Mouse (Mus musculus) testis, adult 2 months (tissue): ENCODE data around the gene Tmem39a. TPM values are rescaled to one million over a fixed set of nuclear protein-coding genes. Genes with fewer than 3 reads are reported as not detected.

Experiments used
- H3K27ac ChIP-seq: fragments of 200-500 bp; 2 replicates; pipeline ENCODE4 v1.5.1; 2012; ENCODE audit warnings: low read depth, low read length; ENCODE audit not compliant: control insufficient read depth, insufficient read depth
- H3K27me3 ChIP-seq: fragments of 200-500 bp; 2 replicates; pipeline ENCODE4 v1.6.1; 2012; ENCODE audit warnings: mild to moderate bottlenecking, low read length, moderate library complexity; ENCODE audit not compliant: control insufficient read depth, insufficient read depth
- H3K36me3 ChIP-seq: fragments of 200-500 bp; 2 replicates; pipeline ENCODE4 v1.6.1; 2012; ENCODE audit warnings: mild to moderate bottlenecking, low read length; ENCODE audit not compliant: control insufficient read depth, insufficient read depth
- H3K4me1 ChIP-seq: fragments of 200-500 bp; 2 replicates; pipeline ENCODE4 v1.6.1; 2012; ENCODE audit warnings: low read length; ENCODE audit not compliant: control insufficient read depth, insufficient read depth
- H3K4me3 ChIP-seq: fragments of 200-500 bp; 2 replicates; pipeline ENCODE4 v1.5.1; 2012; ENCODE audit warnings: low read depth, mild to moderate bottlenecking, low read length, moderate library complexity, mixed read lengths; ENCODE audit not compliant: control insufficient read depth
- CTCF ChIP-seq: fragments of 200-500 bp; IDR thresholded peaks from 2 replicates; pipeline ENCODE4 v1.5.1; 2012; ENCODE audit warnings: low read depth, mild to moderate bottlenecking, inconsistent platforms, low read length, moderate library complexity; ENCODE audit not compliant: control insufficient read depth, insufficient read depth, insufficient replicate concordance
- POLR2A ChIP-seq: fragments of 200-500 bp; IDR thresholded peaks from 2 replicates; pipeline ENCODE4 v1.6.1; 2012; ENCODE audit warnings: low read depth, mild to moderate bottlenecking, inconsistent platforms, low read length, moderate library complexity; ENCODE audit not compliant: control insufficient read depth
- polyA plus RNA-seq: library from polyadenylated mRNA; depleted of rRNA; stranded (reverse); fragments of >200 nt; gene quantifications from 2 replicates; pipeline ENCODE4 v1.2.3, GENCODE M21; 2012; rRNA removed

Tmem39a gene
- polyA plus RNA-seq, 1 experiment = 43.7 TPM

DNA sequence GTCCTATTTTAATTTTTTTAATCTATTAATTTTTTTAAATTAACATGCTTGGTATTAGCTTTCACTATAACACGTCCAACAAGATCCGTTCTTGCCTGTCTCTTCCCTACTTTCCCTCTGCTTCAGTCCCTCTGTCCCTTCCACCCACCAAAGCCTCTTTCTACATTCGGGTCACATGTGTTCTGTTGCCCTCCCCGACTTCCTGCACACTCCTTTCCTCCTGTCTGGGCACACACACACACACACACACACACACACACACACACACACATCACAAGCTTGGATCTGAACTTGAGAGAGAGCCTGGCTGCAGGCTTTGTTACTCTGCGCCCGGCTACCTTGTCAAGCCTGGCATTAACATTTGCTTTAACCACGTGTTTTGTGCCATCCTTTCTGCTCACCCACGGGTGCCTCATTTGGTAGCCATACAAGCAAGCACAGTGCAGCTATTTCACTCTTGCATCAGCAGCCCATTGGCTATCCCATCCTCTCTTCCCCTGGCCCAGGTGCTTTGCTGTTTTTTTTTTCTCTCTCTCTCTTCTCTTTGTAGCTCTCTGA is 77.4 kb downstream of the Tmem39a start:
- no peak overlapping the region for H3K27ac ChIP-seq
- H3K36me3 ChIP-seq = no peaks in the 10 kb centered on the region
- peaks cover 6% of the 10 kb centered on the region for H3K4me1 ChIP-seq
- TF ChIP-seq POLR2A (no peak), CTCF (no peak)
- H3K27me3 ChIP-seq = no peaks in the 10 kb centered on the region
- H3K4me3 ChIP-seq = no peak overlapping the region

DNA sequence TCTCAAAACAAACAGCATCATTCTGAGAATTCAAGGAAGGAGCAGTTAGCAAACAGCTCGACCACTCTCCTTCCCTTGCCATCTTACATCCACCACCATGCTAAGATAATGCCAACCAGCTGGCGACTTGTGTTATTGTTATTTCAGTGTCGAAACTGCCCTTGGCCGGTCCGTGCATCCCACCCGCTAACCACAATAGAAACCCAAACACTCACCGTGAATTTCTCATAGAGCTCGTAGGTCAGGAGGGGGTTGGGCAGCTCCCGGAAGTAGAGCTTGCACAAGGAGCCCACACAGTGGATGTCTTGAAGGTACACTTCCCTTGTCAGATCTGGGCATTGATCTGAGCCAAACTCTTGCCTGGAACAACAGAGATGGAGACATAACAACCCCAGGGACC is 78.2 kb downstream of the Tmem39a start:
- Histone ChIP-seq H3K4me3 (peak overlapping the region; percentile 11), H3K4me1 (peaks cover 6% of the 10 kb centered on the region), H3K27me3 (no peaks in the 10 kb centered on the region), H3K36me3 (no peaks in the 10 kb centered on the region), H3K27ac (no peak overlapping the region)
- TF ChIP-seq POLR2A (no peak), CTCF (no peak)

DNA sequence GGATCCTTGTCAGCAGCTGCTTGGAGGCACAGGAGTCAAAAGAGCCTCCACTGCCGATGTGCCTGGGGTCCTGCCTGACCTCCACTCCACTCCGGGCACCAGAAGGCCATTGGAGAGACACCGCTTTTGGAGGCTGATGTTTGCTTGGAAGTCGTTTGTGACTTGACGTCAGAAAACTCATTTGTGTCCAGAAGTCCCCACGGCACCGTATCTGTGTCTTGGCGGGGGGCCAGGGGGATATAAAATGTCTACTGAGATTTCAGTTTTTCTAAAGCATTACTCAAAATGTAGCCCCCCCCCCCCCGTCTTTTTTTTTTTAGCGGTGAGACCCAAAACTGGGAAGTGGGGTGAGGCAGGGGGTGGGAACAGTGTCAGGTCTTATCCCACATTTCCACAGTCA is 78.6 kb downstream of the Tmem39a start:
- Histone ChIP-seq H3K36me3 (no peaks in the 10 kb centered on the region), H3K27ac (no peak overlapping the region), H3K4me1 (peaks cover 6% of the 10 kb centered on the region), H3K4me3 (peak overlapping the region; percentile 11), H3K27me3 (no peaks in the 10 kb centered on the region)
- TF ChIP-seq POLR2A (no peak), CTCF (no peak)

Other genes with a start within 250 kb of the Tmem39a start
- gene Maats1, start 216.6 kb upstream of the Tmem39a start, polyA plus RNA-seq = 22.4 and 23.4 TPM in 2 replicates
- 53.2 and 68.3 TPM in 2 replicates for gene Cox17, start 211.7 kb upstream of the Tmem39a start, polyA plus RNA-seq
- not detected in 2 replicates for gene Gm21987, start 211.7 kb upstream of the Tmem39a start, polyA plus RNA-seq
- gene Popdc2, start 196.5 kb upstream of the Tmem39a start, polyA plus RNA-seq = 1.4 and 2.0 TPM in 2 replicates
- 3.7 and 4.7 TPM in 2 replicates for gene Pla1a, start 125.6 kb upstream of the Tmem39a start, polyA plus RNA-seq
- 19.2 and 21.7 TPM in 2 replicates for gene Adprh, start 106.0 kb upstream of the Tmem39a start, polyA plus RNA-seq
- gene Cd80, start 103.1 kb upstream of the Tmem39a start, polyA plus RNA-seq = 0.08 and 0.10 TPM in 2 replicates
- 5.3 and 6.4 TPM in 2 replicates for gene Timmdc1, start 36.0 kb upstream of the Tmem39a start, polyA plus RNA-seq
- gene Poglut1, start 8.4 kb upstream of the Tmem39a start, polyA plus RNA-seq = 3.9 and 4.3 TPM in 2 replicates
- gene Arhgap31, start 154.6 kb downstream of the Tmem39a start, polyA plus RNA-seq = 1.9 and 2.6 TPM in 2 replicates
- 0.72 and 0.91 TPM in 2 replicates for gene B4galt4, start 183.6 kb downstream of the Tmem39a start, polyA plus RNA-seq
- 2.1 TPM in 2 replicates for gene Upk1b, start 241.6 kb downstream of the Tmem39a start, polyA plus RNA-seq